Mouse (Mus musculus) MEL (cell line): ENCODE data around the gene Fnbp1l.

Source experiments
- BHLHE40 ChIP-seq: IDR thresholded peaks from 2 replicates; pipeline ENCODE4 v1.6.1; 2012; ENCODE audit warnings: low read depth, mild to moderate bottlenecking, inconsistent platforms, low read length, improper control_type of control experiment, borderline replicate concordance
- CTCF ChIP-seq, 3 experiments: IDR thresholded peaks in 2 of 3; conservative IDR thresholded peaks in 1 of 3; 2 replicates each; pipeline ENCODE4 v1.5.1; 2011 to 2012; ENCODE audit warnings: low read length in 3 of 3, low read depth in 2 of 3, mild to moderate bottlenecking in 2 of 3, improper control_type of control experiment in 1 of 3, inconsistent platforms in 1 of 3, mixed read lengths in 1 of 3, moderate library complexity in 1 of 3; ENCODE audit not compliant: control insufficient read depth in 1 of 3, insufficient read depth in 1 of 3, poor library complexity in 1 of 3, severe bottlenecking in 1 of 3
- GATA1 ChIP-seq: IDR thresholded peaks from 2 replicates; pipeline ENCODE4 v1.6.1; 2011; ENCODE audit warnings: low read depth, low read length, improper control_type of control experiment
- POLR2A ChIP-seq, 2 experiments: IDR thresholded peaks; 2 replicates each; pipeline ENCODE4 v1.6.1; 2011 to 2012; ENCODE audit warnings: low read length in 2 of 2, mild to moderate bottlenecking in 2 of 2, control low read depth in 1 of 2, improper control_type of control experiment in 1 of 2, low read depth in 1 of 2, moderate library complexity in 1 of 2; ENCODE audit not compliant: control insufficient read depth in 1 of 2, insufficient read depth in 1 of 2, poor library complexity in 1 of 2
- TAL1 ChIP-seq: IDR thresholded peaks from 2 replicates; pipeline ENCODE4 v1.6.1; 2012; ENCODE audit warnings: mild to moderate bottlenecking, inconsistent platforms, low read length, moderate library complexity, mixed read lengths
- ZMIZ1 ChIP-seq: IDR thresholded peaks from 2 replicates; pipeline ENCODE4 v1.6.1; 2012; ENCODE audit warnings: low read depth, mild to moderate bottlenecking, inconsistent platforms, low read length, improper control_type of control experiment, moderate library complexity

- TF ChIP-seq ZMIZ1 = no peak
- no peak for TF ChIP-seq CTCF (IDR thresholded peaks at IDR 0.05 in 2 of 3, conservative IDR thresholded peaks at IDR 0.05 in 1 of 3; ENCODE audit: control insufficient read depth in 1 of 3, insufficient read depth in 1 of 3, low read depth in 2 of 3, low read length in 3 of 3, poor library complexity in 1 of 3, severe bottlenecking in 1 of 3)
- TF ChIP-seq TAL1 = no peak
- no peak for TF ChIP-seq POLR2A (IDR thresholded peaks at IDR 0.05; ENCODE audit: control insufficient read depth in 1 of 2, insufficient read depth in 1 of 2, low read depth in 1 of 2, low read length in 2 of 2, poor library complexity in 1 of 2)
- no peak for TF ChIP-seq BHLHE40
- TF ChIP-seq GATA1 = no peak
Observed at GRCm38 (mm10) chr3:122518231-122518736, 101.2 kb downstream of the Fnbp1l start.
